Mouse (Mus musculus): ENCODE results near the gene Rtca. TPM values are rescaled to one million over a fixed set of nuclear protein-coding genes. Genes with fewer than 3 reads are reported as not detected.

Gene Rtca
- polyA plus RNA-seq, 1 experiment, result 52.7 TPM

DNA sequence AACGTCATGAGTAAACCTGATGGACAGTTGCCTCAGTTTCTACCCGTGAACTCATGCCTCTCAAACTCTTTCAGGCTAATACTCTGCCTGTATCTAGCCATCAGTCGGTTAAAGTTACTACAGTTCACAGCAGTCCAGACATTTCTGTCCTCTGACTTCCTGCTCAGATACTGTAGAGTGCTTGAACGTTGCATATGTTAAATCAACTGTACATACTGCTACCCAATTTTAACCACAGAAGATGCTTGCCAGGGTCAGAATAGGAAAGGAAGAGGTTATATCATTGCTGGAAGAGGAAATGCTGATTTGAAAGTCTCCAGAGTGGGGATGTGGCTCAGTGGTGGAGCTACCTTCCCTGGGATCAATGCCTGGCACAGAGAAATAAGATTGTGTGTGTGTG lies 24.7 kb downstream of the Rtca start:
- no peak for TF ChIP-seq USF1 (IDR thresholded peaks at IDR 0.05; ENCODE audit: low read depth)
- no peak for TF ChIP-seq MYOG (IDR thresholded peaks at IDR 0.05; ENCODE audit: control insufficient read depth, extremely low read depth, insufficient read length)
- no peak for TF ChIP-seq CEBPB (IDR thresholded peaks at IDR 0.05; ENCODE audit: low read depth)
- no peak for TF ChIP-seq CTCF (IDR thresholded peaks at IDR 0.05; ENCODE audit: control insufficient read depth, insufficient read depth, insufficient read length)
- TF ChIP-seq MYOD1 (IDR thresholded peaks at IDR 0.05; ENCODE audit: control insufficient read depth, insufficient read length, low read depth), result no peak
- no peak for TF ChIP-seq FOSL1 (IDR thresholded peaks at IDR 0.05; ENCODE audit: insufficient read depth, low read length, poor library complexity, severe bottlenecking)
- no peak for TF ChIP-seq MAX (IDR thresholded peaks at IDR 0.05)
- no peak overlapping the region for H3ac ChIP-seq (ENCODE audit: control insufficient read depth, insufficient read length, low read depth)
- H3K36me3 ChIP-seq (ENCODE audit: control insufficient read depth, insufficient read depth), result peaks cover 16% of the 10 kb centered on the region
- H3K79me2 ChIP-seq (ENCODE audit: control insufficient read depth, insufficient read depth), result no peaks in the 10 kb centered on the region
- no peaks in the 10 kb centered on the region for H3K27me3 ChIP-seq (ENCODE audit: control insufficient read depth, insufficient read depth, insufficient read length)
- H3K4me3 ChIP-seq (ENCODE audit: insufficient read depth, poor library complexity, severe bottlenecking), result no peak overlapping the region
- no peaks in the 10 kb centered on the region for H3K79me3 ChIP-seq (ENCODE audit: low read depth)

DNA sequence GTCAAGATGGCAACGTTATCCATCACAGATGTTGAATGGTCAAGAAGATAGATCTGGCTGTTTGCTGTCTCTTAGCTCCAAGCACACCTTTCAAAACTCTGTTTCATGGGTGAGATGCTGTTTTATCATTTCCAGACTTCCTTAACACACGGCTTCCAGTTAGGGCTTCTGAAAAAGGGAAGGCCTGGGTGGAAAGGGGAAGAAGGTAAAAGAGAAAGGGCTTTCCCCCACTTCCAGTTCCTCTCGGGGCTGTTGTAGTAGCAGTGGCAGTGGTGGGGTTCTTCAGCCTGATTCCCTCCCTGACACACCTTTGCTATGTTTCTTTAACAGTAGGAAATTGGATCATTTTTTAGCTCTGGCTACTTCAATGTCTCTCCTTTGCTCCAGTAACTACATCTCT lies 25.3 kb downstream of the Rtca start:
- TF ChIP-seq CEBPB (IDR thresholded peaks at IDR 0.05; ENCODE audit: low read depth), result no peak
- no peak for TF ChIP-seq MYOG (IDR thresholded peaks at IDR 0.05; ENCODE audit: control insufficient read depth, extremely low read depth, insufficient read length)
- TF ChIP-seq MYOD1 (IDR thresholded peaks at IDR 0.05; ENCODE audit: control insufficient read depth, insufficient read length, low read depth), result no peak
- no peak for TF ChIP-seq MAX (IDR thresholded peaks at IDR 0.05)
- H3K36me3 ChIP-seq (ENCODE audit: control insufficient read depth, insufficient read depth), result peaks cover 11% of the 10 kb centered on the region
- no peak overlapping the region for H3K4me3 ChIP-seq (ENCODE audit: insufficient read depth, poor library complexity, severe bottlenecking)
- H3ac ChIP-seq (ENCODE audit: control insufficient read depth, insufficient read length, low read depth), result no peak overlapping the region
- H3K79me2 ChIP-seq (ENCODE audit: control insufficient read depth, insufficient read depth), result no peaks in the 10 kb centered on the region
- no peaks in the 10 kb centered on the region for H3K79me3 ChIP-seq (ENCODE audit: low read depth)
- no peaks in the 10 kb centered on the region for H3K27me3 ChIP-seq (ENCODE audit: control insufficient read depth, insufficient read depth, insufficient read length)

DNA sequence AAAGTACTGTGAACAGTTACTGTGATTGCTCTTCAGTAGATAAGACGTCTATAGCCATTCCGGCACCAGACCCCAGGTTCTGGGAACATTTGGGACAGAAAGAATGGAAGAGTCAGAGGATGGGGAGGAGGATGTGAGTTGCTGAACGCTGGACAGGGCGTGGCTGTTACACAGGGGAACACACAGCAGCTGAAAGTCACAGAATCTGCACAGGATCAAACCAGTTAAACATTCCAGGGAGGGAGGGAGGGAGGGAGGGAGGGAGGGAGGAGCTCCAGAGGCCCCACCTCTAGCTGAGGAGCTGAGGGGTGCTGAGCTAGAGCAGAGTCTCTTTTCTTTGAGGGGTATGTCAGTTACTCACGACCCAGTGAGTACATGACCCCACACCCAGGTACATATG lies 27.1 kb downstream of the Rtca start:
- no peaks in the 10 kb centered on the region for H3K79me2 ChIP-seq (ENCODE audit: control insufficient read depth, insufficient read depth)
- no peaks in the 10 kb centered on the region for H3K36me3 ChIP-seq (ENCODE audit: control insufficient read depth, insufficient read depth)
- TF ChIP-seq CEBPB (IDR thresholded peaks at IDR 0.05; ENCODE audit: low read depth) (no peak), CTCF (IDR thresholded peaks at IDR 0.05; ENCODE audit: control insufficient read depth, insufficient read depth, insufficient read length) (no peak), MYOG (IDR thresholded peaks at IDR 0.05; ENCODE audit: control insufficient read depth, extremely low read depth, insufficient read length) (no peak), FOSL1 (IDR thresholded peaks at IDR 0.05; ENCODE audit: insufficient read depth, low read length, poor library complexity, severe bottlenecking) (no peak), USF1 (IDR thresholded peaks at IDR 0.05; ENCODE audit: low read depth) (no peak), MYOD1 (IDR thresholded peaks at IDR 0.05; ENCODE audit: control insufficient read depth, insufficient read length, low read depth) (no peak), MAX (IDR thresholded peaks at IDR 0.05) (no peak)
- H3K4me3 ChIP-seq (ENCODE audit: insufficient read depth, poor library complexity, severe bottlenecking), result no peak overlapping the region
- H3K79me3 ChIP-seq (ENCODE audit: low read depth), result no peaks in the 10 kb centered on the region
- no peak overlapping the region for H3ac ChIP-seq (ENCODE audit: control insufficient read depth, insufficient read length, low read depth)
- H3K27me3 ChIP-seq (ENCODE audit: control insufficient read depth, insufficient read depth, insufficient read length), result no peaks in the 10 kb centered on the region

DNA sequence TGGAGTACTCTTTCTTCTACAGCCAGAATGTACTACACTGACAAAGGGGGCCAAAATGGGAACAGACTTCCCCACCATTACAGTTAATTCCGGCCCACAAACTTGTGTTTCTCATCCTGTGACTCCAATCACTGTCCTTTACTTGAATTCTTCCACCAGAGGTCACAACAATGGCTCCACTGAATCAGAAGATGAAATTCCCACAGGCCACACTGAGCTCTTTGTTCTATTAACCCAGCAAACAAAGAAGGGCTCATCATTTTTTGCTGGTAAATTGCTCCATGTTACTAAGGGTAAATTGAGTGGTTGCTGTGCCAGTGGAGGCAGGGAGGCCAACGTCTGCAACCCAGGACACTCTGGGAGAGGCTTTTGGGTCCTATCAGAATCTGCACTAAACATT lies 27.9 kb downstream of the Rtca start:
- TF ChIP-seq CTCF (IDR thresholded peaks at IDR 0.05; ENCODE audit: control insufficient read depth, insufficient read depth, insufficient read length) (no peak), FOSL1 (IDR thresholded peaks at IDR 0.05; ENCODE audit: insufficient read depth, low read length, poor library complexity, severe bottlenecking) (no peak)
- no peaks in the 10 kb centered on the region for H3K79me2 ChIP-seq (ENCODE audit: control insufficient read depth, insufficient read depth)
- no peak overlapping the region for H3ac ChIP-seq (ENCODE audit: control insufficient read depth, insufficient read length, low read depth)
- H3K27me3 ChIP-seq (ENCODE audit: control insufficient read depth, insufficient read depth, insufficient read length), result no peaks in the 10 kb centered on the region
- no peaks in the 10 kb centered on the region for H3K79me3 ChIP-seq (ENCODE audit: low read depth)
- no peaks in the 10 kb centered on the region for H3K36me3 ChIP-seq (ENCODE audit: control insufficient read depth, insufficient read depth)
- H3K4me3 ChIP-seq (ENCODE audit: insufficient read depth, poor library complexity, severe bottlenecking), result no peak overlapping the region

DNA sequence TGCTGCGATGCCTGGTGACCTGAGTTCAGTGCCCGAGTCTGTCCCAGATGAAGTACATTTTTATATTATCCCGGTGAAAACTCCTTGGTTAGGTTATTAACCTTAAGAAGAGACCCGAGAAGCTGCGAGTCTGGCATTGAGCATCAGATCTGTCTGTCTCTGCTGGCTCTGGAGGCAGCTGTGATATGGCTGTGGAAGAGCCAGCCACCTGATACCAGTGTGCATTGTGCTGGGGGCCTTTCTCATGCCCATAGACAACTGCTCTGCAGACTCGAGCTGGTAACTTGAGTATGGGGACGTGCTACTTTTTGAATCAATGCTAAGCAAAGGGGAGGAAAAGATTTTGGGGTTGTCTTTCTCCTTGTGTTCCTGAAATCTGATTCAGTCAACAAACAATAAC lies 30.7 kb downstream of the Rtca start:
- Histone ChIP-seq H3K79me2 (ENCODE audit: control insufficient read depth, insufficient read depth) (no peaks in the 10 kb centered on the region), H3K36me3 (ENCODE audit: control insufficient read depth, insufficient read depth) (no peaks in the 10 kb centered on the region), H3ac (ENCODE audit: control insufficient read depth, insufficient read length, low read depth) (no peak overlapping the region), H3K79me3 (ENCODE audit: low read depth) (no peaks in the 10 kb centered on the region), H3K27me3 (ENCODE audit: control insufficient read depth, insufficient read depth, insufficient read length) (no peaks in the 10 kb centered on the region), H3K4me3 (ENCODE audit: insufficient read depth, poor library complexity, severe bottlenecking) (no peak overlapping the region)
- TF ChIP-seq MYOD1 (IDR thresholded peaks at IDR 0.05; ENCODE audit: control insufficient read depth, insufficient read length, low read depth), result no peak
- TF ChIP-seq MYOG (IDR thresholded peaks at IDR 0.05; ENCODE audit: control insufficient read depth, extremely low read depth, insufficient read length), result no peak
- TF ChIP-seq FOSL1 (IDR thresholded peaks at IDR 0.05; ENCODE audit: insufficient read depth, low read length, poor library complexity, severe bottlenecking), result no peak
- no peak for TF ChIP-seq USF1 (IDR thresholded peaks at IDR 0.05; ENCODE audit: low read depth)
- TF ChIP-seq CEBPB (IDR thresholded peaks at IDR 0.05; ENCODE audit: low read depth), result no peak
- TF ChIP-seq CTCF (IDR thresholded peaks at IDR 0.05; ENCODE audit: control insufficient read depth, insufficient read depth, insufficient read length), result no peak
- TF ChIP-seq MAX (IDR thresholded peaks at IDR 0.05), result no peak

DNA sequence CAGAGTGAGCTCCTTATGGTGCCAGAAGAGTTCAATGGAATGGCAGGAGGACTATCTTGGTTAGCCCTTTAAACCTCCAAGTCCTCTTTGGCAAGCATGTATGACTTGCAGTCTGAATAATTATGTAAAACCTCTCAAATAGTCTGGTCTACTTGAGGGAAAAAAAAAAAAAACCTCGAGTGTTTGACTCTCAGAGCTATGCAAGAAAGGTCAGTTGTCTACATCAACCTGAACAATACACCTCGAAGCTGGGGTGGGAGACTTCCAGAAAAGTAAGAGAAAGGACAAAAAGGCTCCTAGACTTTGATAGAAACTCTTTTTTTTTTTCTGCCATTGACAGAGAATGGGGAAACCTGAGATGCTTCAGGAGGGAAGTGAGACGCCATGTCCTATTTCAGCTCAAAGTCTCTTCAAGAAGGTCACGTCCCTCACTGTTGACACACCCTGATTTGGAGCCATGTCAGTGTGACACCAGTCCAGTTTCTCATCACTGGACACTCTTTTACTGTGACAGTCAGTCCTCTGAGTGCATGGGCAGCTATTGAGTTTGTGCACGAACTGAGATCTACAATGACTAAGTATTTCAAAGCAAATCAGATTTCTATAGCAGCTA lies 31.2 kb downstream of the Rtca start:
- H3ac ChIP-seq (ENCODE audit: control insufficient read depth, insufficient read length, low read depth), result no peak overlapping the region
- no peaks in the 10 kb centered on the region for H3K27me3 ChIP-seq (ENCODE audit: control insufficient read depth, insufficient read depth, insufficient read length)
- no peak overlapping the region for H3K4me3 ChIP-seq (ENCODE audit: insufficient read depth, poor library complexity, severe bottlenecking)
- no peaks in the 10 kb centered on the region for H3K79me3 ChIP-seq (ENCODE audit: low read depth)
- TF ChIP-seq CEBPB (IDR thresholded peaks at IDR 0.05; ENCODE audit: low read depth) (no peak), USF1 (IDR thresholded peaks at IDR 0.05; ENCODE audit: low read depth) (no peak)
- H3K36me3 ChIP-seq (ENCODE audit: control insufficient read depth, insufficient read depth), result no peaks in the 10 kb centered on the region
- no peaks in the 10 kb centered on the region for H3K79me2 ChIP-seq (ENCODE audit: control insufficient read depth, insufficient read depth)

Data from C2C12 (cell line).